Mouse (Mus musculus): ENCODE results near the gene Nop2.

The Nop2 gene

GRCm38 (mm10) chr6:125109371-125109770 lies 22.3 kb upstream of the Nop2 start:
- no peak for DNase-seq (ENCODE audit: low spot score in 2 of 2)

- peak in 1 of 2 experiments; percentile 67 for DNase-seq (ENCODE audit: low spot score in 2 of 2)
Observed at GRCm38 (mm10) chr6:125110927-125111326, 20.8 kb upstream of the Nop2 start.

GRCm38 (mm10) chr6:125112553-125112952 lies 19.2 kb upstream of the Nop2 start:
- DNase-seq (ENCODE audit: low spot score in 2 of 2), result no peak

GRCm38 (mm10) chr6:125119387-125119786 lies 12.3 kb upstream of the Nop2 start:
- no peak for DNase-seq (ENCODE audit: low spot score in 2 of 2)

- no peak for DNase-seq (ENCODE audit: low spot score in 2 of 2)
Observed at GRCm38 (mm10) chr6:125128724-125129123, 3.0 kb upstream of the Nop2 start.

GRCm38 (mm10) chr6:125129710-125130402 lies 1.9 kb upstream of the Nop2 start:
- DNase-seq (ENCODE audit: low spot score in 2 of 2), result no peak

- no peak for DNase-seq (ENCODE audit: low spot score in 2 of 2)
Observed at GRCm38 (mm10) chr6:125132470-125132869, 761 bp downstream of the Nop2 start.

- DNase-seq (ENCODE audit: low spot score in 2 of 2), result no peak
Observed at GRCm38 (mm10) chr6:125137002-125137671, 5.4 kb downstream of the Nop2 start.

GRCm38 (mm10) chr6:125139747-125140146 lies 8.0 kb downstream of the Nop2 start:
- DNase-seq (ENCODE audit: low spot score in 2 of 2), result no peak

GRCm38 (mm10) chr6:125142436-125142835 lies 10.7 kb downstream of the Nop2 start:
- no peak for DNase-seq (ENCODE audit: low spot score in 2 of 2)

GRCm38 (mm10) chr6:125143128-125143527 lies 11.4 kb downstream of the Nop2 start:
- DNase-seq (ENCODE audit: low spot score in 2 of 2), result no peak

- DNase-seq (ENCODE audit: low spot score in 2 of 2), result no peak
Observed at GRCm38 (mm10) chr6:125143904-125144303, 12.2 kb downstream of the Nop2 start.

GRCm38 (mm10) chr6:125145001-125145400 lies 13.3 kb downstream of the Nop2 start, which contains the start of gene Iffo1:
Gene Iffo1, plus strand, starts transcription at chr6:125145241.
- DNase-seq (ENCODE audit: low spot score in 2 of 2), result peak; percentile 78 to 88

- no peak for DNase-seq (ENCODE audit: low spot score in 2 of 2)
Observed at GRCm38 (mm10) chr6:125145479-125145951, 13.8 kb downstream of the Nop2 start.

- DNase-seq (ENCODE audit: low spot score in 2 of 2), result no peak
Observed at GRCm38 (mm10) chr6:125146148-125146547, 14.4 kb downstream of the Nop2 start.

- no peak for DNase-seq (ENCODE audit: low spot score in 2 of 2)
Observed at GRCm38 (mm10) chr6:125146797-125147196, 15.1 kb downstream of the Nop2 start.

GRCm38 (mm10) chr6:125147329-125147728 lies 15.6 kb downstream of the Nop2 start:
- no peak for DNase-seq (ENCODE audit: low spot score in 2 of 2)

GRCm38 (mm10) chr6:125148251-125148925 lies 16.7 kb downstream of the Nop2 start:
- no peak for DNase-seq (ENCODE audit: low spot score in 2 of 2)

GRCm38 (mm10) chr6:125148926-125149568 lies 17.3 kb downstream of the Nop2 start:
- no peak for DNase-seq (ENCODE audit: low spot score in 2 of 2)

GRCm38 (mm10) chr6:125149569-125149950 lies 17.9 kb downstream of the Nop2 start:
- no peak for DNase-seq (ENCODE audit: low spot score in 2 of 2)

GRCm38 (mm10) chr6:125152212-125153017 lies 20.7 kb downstream of the Nop2 start:
- DNase-seq (ENCODE audit: low spot score in 2 of 2), result no peak
